Mouse (Mus musculus) liver, embryonic 13.5 days (tissue): ENCODE results near the gene Casp9. TPM values are rescaled to one million over a fixed set of nuclear protein-coding genes. Genes with fewer than 3 reads are reported as not detected.

ENCODE experiments used
- polyA plus RNA-seq: library from polyadenylated mRNA; unstranded; fragments of >200 nt; fragmentation: Nextera tagmentation; extraction: Ambion mirVana; gene quantifications from 2 replicates; pipeline ENCODE4 v1.2.1, GENCODE M21; 2015

Gene Casp9
- polyA plus RNA-seq, 1 experiment from 2014 or later = 9.1 TPM

Other genes with a start within 250 kb of the Casp9 start
- gene Fblim1, start 187.5 kb upstream of the Casp9 start, polyA plus RNA-seq = 1.9 and 2.4 TPM in 2 replicates
- 3.6 and 3.7 TPM in 2 replicates for gene Tmem82, start 175.0 kb upstream of the Casp9 start, polyA plus RNA-seq
- gene Slc25a34, start 169.8 kb upstream of the Casp9 start, polyA plus RNA-seq = 0.07 and 0.13 TPM in 2 replicates
- gene Plekhm2, start 128.7 kb upstream of the Casp9 start, polyA plus RNA-seq = 0.91 and 1.1 TPM in 2 replicates
- gene Rsc1a1, start 108.0 kb upstream of the Casp9 start, polyA plus RNA-seq = 0.46 TPM in 1 of 2 replicates, not detected in the other
- gene Ddi2, start 70.2 kb upstream of the Casp9 start, polyA plus RNA-seq = 15.0 and 19.1 TPM in 2 replicates
- gene Agmat, start 46.9 kb upstream of the Casp9 start, polyA plus RNA-seq = 18.4 and 18.5 TPM in 2 replicates
- 2.1 and 2.2 TPM in 2 replicates for gene Dnajc16, start 2.7 kb upstream of the Casp9 start, polyA plus RNA-seq
- 0.18 and 0.36 TPM in 2 replicates for gene Cela2a, start 32.5 kb downstream of the Casp9 start, polyA plus RNA-seq
- not detected in 2 replicates for gene Ctrc, start 52.7 kb downstream of the Casp9 start, polyA plus RNA-seq
- gene Efhd2, start 81.3 kb downstream of the Casp9 start, polyA plus RNA-seq = 51.5 and 52.9 TPM in 2 replicates
- 0.32 and 0.41 TPM in 2 replicates for gene Fhad1, start 221.5 kb downstream of the Casp9 start, polyA plus RNA-seq